Mouse (Mus musculus): ENCODE measurements around the gene Ppil6.

Gene Ppil6

DNA sequence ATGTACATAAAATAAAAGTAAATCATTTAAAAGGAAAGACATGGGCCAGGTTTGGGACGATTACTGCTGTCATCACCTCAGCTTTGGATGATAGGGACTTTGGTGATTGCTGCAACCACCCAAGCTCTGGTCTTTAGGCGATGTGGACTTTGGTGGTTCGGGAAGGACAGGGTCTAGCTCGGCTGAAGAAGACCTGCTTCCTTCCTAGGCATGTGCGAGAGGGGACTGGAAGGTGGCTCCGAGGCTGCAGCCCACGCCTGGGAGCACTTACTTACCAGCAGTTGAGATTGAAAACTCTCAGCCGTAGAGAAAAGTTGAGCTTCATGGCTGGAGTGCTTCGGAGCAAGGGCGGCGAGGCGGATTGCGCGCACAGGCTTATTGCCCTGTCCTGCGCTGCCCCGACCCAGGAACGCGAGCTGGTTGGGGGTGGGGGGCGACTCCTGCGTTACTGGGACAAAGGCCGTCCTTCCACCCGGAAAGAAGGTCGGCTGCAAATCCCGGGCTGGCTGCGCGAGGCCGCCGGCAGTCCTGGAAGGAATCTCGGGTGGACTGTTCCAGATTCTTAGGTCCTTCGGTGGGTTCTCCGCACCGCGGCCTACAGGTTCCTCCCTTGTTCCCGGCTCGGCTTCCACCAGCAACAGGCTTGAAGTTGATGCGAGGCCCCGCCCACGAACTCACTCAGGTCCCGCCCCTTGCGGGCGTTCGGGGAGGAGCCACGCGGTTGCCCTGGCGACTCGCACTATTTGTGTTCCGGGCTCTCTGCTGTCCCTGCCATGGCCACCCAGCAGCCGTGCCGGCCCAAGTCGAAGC lies at the start of gene Ppil6, which contains the start of gene Smpd2:
Gene Ppil6 (plus strand): TSS at position 732 of the 810 bp plus-strand sequence.
Gene Smpd2 (minus strand): TSS at position 662 of the 810 bp plus-strand sequence.
- peak; percentile 93 to 97 for DNase-seq (ENCODE audit: low spot score in 2 of 2)

DNA sequence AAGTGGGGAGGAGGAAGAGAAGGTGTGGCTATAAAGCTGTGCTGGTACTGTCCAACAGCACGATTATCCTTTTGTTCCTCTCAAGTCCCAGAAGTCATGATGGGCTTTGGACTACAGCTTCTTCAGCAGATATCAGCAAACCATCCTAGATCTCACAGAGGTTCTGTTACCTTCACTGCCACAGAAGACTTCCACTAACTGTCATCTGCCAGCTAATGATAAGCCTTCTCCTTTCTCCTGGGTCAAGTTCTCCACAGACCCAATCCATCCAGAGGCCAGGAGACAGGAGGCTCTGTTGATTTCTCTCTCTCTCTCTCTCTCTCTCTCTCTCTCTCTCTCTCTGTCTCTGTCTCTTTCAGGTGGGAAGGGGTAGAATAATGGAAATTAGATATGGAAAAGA lies 42.0 kb upstream of the Ppil6 start:
- DNase-seq (ENCODE audit: low spot score in 2 of 2): no peak

DNA sequence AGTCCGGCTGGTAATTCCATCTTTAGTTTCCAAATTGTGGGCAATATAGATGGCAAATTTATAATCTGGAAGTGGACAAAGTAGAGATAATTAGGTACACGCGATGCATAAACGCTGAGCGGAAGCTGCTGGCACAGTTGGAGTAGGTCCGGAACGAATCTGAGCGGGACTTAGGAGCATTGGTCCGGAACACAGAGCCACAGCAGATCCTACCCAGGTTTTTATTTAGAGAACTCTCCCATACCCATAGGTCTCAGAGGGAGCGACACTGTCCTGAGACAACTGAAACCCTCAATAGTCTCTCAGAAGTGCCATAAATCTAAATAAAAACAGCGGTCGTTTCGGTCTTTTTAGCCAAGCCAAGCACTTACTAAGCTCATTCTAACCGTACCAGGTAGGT lies 40.6 kb upstream of the Ppil6 start:
- no peak for DNase-seq (ENCODE audit: low spot score in 2 of 2)

DNA sequence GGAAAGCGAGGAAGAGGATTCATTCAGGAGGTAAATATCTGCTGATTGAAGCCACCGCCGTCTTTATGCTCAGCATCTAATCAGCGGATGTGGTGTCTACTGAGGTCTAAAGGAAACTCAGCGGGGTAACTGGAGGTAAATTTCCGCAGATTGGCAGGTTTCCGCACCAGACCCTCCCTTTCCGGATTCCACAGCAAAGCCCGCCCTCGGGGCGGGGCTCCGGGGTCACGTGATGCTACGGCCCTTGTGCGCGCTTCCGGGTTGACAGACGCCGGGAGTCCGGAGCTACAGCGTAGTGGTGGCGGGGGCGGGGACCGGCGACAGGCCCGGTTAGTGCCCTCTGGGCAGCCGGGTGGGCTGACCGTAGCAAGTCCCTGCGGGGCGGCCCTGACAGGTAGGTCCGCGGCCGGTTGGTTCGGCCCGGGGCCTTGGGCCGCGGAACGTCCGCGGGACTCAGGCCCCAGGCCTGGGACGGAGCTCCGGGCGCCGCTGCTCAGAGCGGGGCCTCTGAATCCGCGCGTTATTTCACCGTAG lies 40.0 kb upstream of the Ppil6 start, which contains the start of gene Zbtb24:
Gene Zbtb24 (plus strand): TSS at position 247 of the 534 bp plus-strand sequence.
- peak; percentile 94 to 95 for DNase-seq (ENCODE audit: low spot score in 2 of 2)

DNA sequence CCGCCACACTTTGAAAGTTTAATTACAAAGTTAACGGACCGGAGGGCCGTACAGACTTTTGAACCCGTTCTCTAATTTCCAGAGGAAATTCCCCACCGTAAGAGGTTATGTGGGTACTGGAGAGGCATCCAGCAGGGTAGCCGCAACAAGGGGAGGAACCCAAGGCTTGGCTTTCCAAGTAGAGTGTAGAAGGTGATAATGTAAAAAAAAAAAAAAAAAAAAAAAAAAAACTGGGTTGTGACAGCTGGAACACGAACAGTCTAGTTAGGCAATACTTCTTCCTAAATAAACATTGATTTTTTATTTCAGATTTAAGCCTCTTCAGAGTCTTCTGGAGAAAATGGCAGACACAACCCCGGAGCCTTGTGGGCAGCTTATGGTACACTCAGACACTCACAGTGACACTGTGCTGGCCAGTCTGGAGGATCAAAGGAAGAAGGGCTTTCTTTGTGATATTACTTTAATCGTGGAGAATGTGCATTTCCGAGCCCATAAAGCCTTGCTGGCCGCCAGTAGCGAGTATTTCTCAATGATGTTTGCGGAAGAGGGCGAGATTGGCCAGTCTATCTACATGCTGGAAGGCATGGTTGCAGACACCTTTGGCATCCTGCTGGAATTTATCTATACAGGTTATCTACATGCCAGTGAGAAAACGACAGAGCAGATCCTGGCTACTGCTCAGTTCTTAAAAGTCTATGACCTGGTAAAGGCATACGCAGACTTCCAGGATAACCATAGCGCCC lies 39.3 kb upstream of the Ppil6 start:
- DNase-seq (ENCODE audit: low spot score in 2 of 2): no peak

DNA sequence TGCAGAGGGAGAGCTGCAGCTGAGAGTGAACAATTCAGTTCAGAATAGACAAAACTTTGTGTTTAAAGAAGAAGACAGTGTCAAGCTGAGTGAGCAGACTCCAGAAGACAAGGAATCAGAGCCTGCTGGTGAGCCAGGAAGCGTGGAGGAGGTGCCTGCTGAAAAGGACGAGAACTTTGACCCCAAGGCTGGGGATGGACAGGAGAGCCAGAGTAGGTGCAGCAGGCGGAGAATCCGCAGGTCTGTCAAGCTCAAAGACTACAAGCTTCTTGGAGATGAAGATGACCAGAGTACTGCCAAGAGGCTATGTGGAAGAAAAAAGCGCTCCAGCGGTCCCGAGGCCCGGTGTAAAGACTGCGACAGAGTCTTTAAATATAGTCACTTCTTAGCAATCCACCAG lies 38.6 kb upstream of the Ppil6 start:
- DNase-seq (ENCODE audit: low spot score in 2 of 2): no peak

DNA sequence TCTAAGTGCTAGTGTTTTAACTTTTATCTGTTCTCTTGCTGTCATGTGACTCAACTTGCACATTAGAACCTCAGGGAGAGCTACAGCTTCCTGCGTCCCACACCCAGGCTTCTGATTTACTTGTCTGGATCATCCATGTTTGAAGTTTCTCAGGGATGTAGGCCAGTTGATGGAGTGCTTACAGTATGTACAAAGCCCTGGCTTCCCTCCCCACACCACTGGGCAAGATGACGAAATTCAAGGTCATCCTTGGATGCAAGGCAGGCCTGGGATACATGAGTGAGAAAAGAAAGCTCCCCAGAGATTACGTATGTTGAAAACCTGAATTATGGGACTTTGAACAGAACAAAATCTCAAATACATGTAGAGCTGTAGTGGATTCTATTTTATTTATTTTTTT lies 37.4 kb upstream of the Ppil6 start:
- no peak for DNase-seq (ENCODE audit: low spot score in 2 of 2)

DNA sequence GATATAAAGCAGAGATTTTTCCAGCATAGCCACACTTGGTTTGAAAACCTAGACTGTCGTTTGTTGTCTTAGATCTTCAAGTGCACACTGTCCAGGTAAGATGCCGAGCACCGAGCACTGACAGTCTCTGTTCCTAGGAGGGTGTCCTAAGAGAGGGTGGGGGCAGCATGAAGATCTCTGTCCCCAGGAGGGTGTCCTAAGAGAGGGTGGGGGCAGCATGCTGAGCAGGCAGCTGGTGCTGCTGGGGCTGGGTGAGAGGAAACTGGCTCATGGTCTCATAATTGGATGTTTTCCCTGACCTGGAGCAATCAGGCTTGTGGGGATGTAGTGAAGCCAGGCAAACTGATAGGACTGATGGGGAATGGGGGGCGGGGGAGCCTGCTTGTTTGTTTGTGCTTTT lies 30.2 kb upstream of the Ppil6 start:
- no peak for DNase-seq (ENCODE audit: low spot score in 2 of 2)

DNA sequence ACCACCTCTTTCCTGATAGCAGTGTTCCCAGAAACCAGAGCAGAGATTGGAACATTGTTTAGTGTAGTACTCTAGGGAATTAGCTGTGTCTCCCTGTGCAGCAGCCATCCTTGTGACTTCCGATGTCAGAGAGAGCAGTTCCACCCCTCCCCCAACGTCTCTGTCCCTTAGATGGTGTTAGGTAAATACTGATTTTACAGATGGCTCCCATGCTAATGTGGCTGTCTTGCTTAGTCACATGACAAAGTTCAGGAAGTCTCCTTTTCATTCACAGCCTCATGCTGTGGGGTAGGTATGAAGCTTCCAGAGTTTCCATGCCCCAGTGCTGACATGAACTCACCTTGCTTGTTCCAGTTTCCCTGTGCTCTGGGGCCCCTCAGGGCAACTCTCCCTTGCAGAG lies 29.7 kb upstream of the Ppil6 start:
- DNase-seq (ENCODE audit: low spot score in 2 of 2): no peak

DNA sequence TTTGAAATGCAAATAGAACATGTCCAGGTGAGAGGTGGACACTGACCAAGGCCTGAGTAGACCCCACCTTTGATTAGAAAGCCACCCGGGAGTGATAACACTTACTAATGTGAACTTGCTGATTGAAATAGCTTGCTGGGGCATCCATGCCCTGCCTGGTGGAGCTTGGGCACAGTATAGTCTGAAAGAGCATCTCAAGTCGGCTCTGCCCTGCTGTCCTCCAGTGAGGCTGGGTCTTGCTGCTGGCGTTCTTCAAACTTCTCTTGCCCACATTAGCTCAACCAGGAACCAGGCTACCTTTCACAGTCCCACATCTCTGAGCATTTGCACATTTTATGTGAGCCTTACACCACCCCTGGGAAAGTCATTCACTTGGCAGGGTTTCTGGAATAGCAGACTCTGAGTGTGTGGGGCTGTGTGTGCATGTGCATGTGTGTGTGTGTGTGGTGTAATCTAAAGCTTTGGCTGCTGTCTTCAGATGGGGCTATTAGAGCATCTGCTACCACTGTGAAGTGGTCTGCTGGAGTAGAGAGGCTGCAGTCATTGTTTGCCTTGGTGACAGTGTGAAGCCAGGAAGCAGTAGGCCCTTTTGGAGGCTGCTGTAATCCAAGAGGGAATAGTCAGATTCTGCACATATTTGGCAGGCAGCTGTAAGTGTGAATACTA lies 29.0 kb upstream of the Ppil6 start:
- no peak for DNase-seq (ENCODE audit: low spot score in 2 of 2)

DNA sequence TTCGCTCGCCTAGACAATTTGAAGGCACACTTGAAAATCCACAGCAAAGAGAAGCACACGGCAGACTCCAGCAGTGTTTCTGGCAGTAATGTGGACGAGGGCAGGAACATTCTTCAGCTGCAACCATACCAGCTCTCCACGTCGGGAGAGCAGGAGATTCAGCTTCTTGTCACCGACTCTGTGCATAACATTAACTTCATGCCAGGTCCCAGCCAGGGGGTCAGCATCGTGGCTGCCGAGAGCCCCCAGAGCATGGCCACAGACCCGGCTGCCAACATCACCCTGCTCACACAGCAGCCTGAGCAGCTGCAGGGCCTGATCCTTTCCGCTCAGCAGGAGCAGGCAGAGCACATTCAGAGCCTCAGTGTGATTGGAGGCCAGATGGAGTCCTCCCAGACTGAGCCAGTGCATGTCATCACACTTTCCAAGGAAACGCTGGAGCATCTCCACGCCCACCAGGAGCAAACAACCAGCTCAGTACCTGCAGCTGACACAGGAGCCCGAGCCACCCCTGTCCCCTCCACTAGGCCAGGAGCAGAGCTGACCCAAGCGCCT lies 25.8 kb upstream of the Ppil6 start:
- DNase-seq (ENCODE audit: low spot score in 2 of 2): no peak

DNA sequence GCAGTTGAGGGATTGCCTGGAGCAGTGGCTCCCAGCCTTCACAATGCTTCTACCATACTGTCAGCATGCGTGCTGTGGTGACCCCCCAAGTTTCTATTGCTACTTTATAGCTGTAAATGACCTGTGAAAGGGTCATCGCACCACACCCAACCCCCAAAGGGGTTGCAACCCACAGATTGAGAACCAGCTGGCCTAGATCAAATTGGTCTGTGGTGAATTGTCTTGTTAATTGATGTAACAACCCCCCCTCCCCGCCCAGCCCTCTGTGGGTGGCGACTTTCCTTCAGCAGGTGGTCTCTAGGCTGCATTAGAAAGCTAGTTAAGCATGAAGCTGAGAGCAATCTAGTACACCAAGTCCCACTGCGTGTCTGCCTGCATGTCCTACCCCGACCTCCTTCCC lies 22.9 kb upstream of the Ppil6 start:
- DNase-seq (ENCODE audit: low spot score in 2 of 2): no peak

DNA sequence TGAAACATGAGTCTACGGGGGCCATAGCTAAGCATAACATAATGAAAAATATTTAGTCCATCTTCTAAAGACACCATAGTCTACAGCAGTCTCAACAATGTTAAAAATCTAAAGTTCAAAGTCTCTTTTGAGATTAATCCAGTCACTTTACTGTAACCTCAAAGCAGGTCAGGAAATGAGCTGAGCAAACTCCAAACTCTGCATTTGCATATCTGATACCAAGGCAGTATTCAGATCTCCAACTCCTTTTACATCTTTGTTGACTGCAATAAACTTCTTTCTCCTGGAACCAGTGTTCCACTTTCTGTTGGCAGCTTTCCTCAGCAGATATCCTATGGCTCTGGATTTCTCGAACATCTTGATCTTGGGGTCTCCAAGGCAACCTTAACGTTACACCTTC lies 19.5 kb upstream of the Ppil6 start:
- DNase-seq (ENCODE audit: low spot score in 2 of 2): no peak

DNA sequence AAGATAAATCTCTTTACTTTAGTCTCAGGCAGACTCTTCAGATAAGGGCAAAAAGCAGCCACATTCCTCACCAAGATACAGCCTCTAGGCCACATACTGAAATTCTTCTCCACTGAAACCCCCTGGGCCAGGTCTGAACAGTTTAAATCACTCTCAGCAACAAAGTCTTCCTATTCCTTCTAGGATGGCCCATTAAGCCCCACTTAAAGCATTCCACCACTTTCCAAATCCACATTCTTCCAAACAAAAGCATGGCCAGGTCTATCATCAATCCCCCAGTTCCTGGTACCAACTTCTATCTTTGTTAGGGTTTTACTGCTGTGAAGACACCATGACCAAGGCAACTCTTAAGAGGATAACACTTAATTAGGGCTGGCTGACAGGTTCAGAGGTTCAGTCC lies 17.7 kb upstream of the Ppil6 start:
- DNase-seq (ENCODE audit: low spot score in 2 of 2): no peak

DNA sequence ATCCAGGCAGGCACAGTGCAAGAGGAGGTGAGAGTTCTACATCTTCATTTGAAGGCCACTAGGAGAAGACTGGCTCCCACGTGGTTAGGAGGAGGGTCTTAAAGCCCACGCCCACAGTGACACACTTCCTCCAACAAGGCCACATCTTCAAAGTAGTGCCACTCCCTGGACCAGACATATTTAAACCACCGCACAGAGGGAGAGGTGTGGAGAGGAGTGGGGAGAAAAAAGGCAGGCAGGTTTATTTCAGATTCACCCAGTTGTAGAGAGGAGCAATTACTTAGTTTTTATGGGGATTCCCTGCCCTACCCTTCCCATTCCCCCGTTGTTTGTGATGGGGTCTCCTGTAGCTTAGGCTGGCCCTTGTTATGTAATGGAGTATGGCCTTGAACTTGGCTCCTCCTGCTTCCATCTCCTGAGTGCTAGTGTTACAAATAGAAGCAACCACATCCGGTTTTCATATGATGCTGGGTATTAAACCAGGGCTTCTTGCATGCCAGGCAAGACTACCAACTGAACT lies 17.2 kb upstream of the Ppil6 start:
- DNase-seq (ENCODE audit: low spot score in 2 of 2): no peak

DNA sequence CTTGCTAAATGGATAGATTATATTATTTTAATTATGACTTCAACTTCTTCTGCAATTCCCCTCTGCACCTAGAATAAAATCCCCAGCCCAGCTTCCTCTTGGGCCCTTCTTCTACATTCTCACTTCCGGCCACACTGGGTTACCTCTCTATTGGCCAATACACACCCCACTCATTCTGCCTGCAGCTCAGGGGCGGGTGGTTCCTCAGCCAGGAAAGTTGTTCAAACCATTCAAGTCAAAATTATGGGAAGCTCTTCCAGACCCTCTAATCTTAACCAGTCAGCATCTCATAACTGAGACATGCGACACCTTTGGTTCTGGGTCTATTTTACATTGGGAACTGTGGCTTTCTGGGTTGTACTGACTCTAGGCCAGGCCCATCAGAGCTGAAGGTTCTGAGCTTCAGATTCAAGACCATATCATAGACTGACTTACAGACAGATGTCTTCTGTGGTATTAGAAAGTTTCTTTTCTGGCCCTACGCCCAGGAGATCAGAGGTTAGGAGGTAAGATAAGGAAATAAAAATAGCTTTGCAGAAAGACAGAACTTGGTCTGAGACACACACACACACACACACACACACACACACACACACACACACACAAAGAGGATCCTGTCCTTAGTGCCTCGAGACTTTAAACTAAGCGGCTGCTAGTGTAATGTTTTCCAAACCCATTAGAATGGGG lies 16.3 kb upstream of the Ppil6 start:
- peak; percentile 69 to 81 for DNase-seq (ENCODE audit: low spot score in 2 of 2)

DNA sequence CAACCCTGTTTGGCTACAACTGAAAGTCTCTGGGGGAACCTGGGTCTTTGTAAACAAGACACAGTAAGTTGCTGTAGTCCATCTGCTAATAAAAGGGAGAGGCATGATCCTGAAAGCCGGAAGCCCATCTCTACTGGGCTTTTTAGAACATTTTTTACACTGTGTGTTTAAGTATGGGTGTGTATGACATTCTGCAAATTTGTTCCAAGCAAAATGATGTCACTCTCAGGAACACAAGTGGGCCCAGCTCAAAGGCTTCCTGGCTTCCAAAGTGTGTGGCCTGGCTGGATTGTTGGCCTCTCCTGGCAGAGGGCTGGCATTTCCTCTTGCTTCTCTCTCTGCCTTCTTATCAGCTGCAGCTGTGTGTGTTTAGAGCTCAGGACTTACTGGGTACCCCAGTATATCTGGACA lies 15.3 kb upstream of the Ppil6 start:
- DNase-seq (ENCODE audit: low spot score in 2 of 2): peak; percentile 59 to 65

DNA sequence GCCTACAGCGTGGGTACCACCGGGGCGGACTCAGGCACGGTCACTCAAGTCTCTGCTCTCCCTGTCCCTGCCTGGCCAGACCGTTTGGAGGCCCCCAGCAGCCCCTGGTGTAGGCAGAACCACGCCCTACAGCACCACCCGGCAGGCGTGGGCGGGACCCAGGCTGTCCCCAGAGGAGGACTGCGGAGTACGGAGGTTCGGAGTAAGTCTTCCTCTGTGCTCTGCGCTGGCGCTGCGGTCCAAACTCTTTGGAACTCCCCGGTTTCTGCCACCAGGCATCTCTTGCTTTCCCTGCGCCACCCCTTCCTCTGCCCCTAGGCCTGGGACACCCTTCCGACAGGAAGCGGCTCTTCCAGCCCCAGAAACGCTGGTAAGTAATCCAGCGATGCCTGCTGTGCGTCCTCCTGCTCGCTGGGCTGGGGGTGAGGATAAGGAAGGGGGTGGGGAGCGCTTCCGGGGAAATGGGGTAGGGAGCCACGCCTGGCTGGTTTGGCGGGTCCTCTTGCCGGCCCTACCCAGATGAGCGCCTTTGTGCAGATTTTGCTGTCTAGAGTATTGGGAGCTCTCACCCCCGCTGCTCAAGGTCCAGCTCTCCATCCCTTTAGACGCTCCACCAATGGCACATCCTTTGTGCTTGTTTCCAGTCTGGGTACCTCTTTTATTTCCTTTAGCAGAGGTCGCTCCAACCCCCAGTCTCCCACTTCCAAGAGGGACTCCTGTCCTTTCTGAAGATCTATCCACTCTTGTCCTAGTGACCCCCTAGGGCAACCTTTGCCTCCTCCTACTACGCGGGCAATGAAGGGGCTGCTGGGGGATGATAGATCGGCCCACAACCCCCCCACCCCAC lies 13.8 kb upstream of the Ppil6 start, which contains the start of gene Mical1:
Gene Mical1 (plus strand): TSS at position 144 of the 847 bp plus-strand sequence.
- DNase-seq (ENCODE audit: low spot score in 2 of 2): peak; percentile 72 to 78

DNA sequence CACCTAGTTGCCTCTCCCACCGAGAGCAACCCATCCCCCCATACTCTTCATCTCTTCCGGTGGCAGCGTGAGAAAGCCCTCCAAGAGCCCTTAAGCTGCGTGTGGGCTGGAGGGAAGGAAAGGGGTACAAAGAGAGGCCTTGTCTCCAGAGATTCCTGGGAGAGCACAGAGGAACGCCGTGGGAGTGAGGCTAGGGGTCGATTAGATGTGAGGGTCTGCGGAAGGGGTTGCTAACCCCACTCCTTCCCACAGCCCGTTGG lies 13.3 kb upstream of the Ppil6 start:
- no peak for DNase-seq (ENCODE audit: low spot score in 2 of 2)
